Mouse (Mus musculus): ENCODE measurements around the gene Ski. TPM values are rescaled to one million over a fixed set of nuclear protein-coding genes. Genes with fewer than 3 reads are reported as not detected.
A peak's percentile ranks its signal among the peaks of the same experiment; 100 is the strongest.

The Ski gene
- polyA plus RNA-seq (2014; fragmentation: Nextera tagmentation; extraction: Ambion mirVana): 13.4 and 21.0 TPM in 2 replicates

DNA sequence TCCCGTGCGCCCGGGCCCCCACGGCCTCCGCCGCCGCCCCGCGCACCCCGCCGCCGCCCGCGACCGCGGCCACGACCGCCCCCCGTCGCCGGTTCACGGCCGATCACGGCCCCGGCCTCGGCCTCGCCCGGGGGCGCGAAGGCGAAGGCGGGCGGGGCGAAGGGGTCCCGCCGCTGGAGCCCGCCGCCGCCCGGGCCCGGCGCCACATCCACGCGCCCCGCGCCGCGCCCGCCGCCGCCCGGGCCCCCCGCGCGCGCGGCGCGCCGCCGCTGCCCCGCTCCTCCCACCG, at the start of gene Ski:
Gene Ski (minus strand): TSS at position 41 of the 289 bp plus-strand sequence.
- peak within 1 kb of the TSS; percentile 98 for H3K4me2 ChIP-seq (replicated peaks; ENCODE audit: low read depth, low read length)
- DNase-seq (ENCODE audit: low spot score): no peak
- ATAC-seq (ENCODE audit: low FRiP score): no peak
- no peaks in the 10 kb centered on the region for H3K36me3 ChIP-seq (ENCODE audit: control insufficient read depth, insufficient read depth, low read length)
- peak within 1 kb of the TSS; percentile 86 for H3K27ac ChIP-seq (ENCODE audit: low read depth, low read length)
- H3K4me1 ChIP-seq (replicated peaks; ENCODE audit: control insufficient read depth, insufficient read depth, low read length): peaks cover 24% of the 10 kb centered on the region
- 0% methylated on average over 3 of the region's 63 CpGs for WGBS
- H3K9ac ChIP-seq (ENCODE audit: low read depth, low read length): peak within 1 kb of the TSS; percentile 97
- peak within 1 kb of the TSS; percentile 95 for H3K4me3 ChIP-seq (ENCODE audit: low read depth, low read length)
- no peaks in the 10 kb centered on the region for H3K9me3 ChIP-seq (ENCODE audit: control insufficient read depth, low read length)
- no peaks in the 10 kb centered on the region for H3K27me3 ChIP-seq (ENCODE audit: control insufficient read depth, insufficient read depth, low read length)

DNA sequence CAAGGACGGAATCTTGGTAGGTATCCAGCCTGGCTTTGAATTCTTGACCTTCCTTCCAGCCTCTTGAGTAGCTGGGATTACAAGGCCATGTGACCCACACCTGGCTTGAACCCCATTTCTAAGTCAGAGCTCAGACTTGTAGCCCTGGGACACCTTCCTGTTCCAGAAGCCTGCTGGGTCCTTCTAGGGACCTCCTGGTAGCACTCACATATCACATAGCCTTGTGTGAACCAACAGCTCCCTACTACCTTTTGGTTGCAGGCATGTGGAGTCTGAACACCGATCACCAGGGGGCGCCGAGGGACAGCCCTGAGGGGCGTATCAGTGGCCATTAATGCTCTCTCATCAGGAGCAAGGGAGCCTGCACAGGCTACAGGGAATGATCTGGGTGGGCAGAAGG, 46.0 kb upstream of the Ski start:
- Histone ChIP-seq H3K9ac (ENCODE audit: low read depth, low read length) (no peak overlapping the region), H3K4me1 (replicated peaks; ENCODE audit: control insufficient read depth, insufficient read depth, low read length) (no peaks in the 10 kb centered on the region), H3K4me3 (ENCODE audit: low read depth, low read length) (no peak overlapping the region), H3K27me3 (ENCODE audit: control insufficient read depth, insufficient read depth, low read length) (no peaks in the 10 kb centered on the region), H3K9me3 (ENCODE audit: control insufficient read depth, low read length) (no peaks in the 10 kb centered on the region), H3K36me3 (ENCODE audit: control insufficient read depth, insufficient read depth, low read length) (no peaks in the 10 kb centered on the region), H3K4me2 (replicated peaks; ENCODE audit: low read depth, low read length) (no peak overlapping the region), H3K27ac (ENCODE audit: low read depth, low read length) (no peak overlapping the region)
- 38% methylated on average over 5 of the region's 5 CpGs for WGBS
- ATAC-seq (ENCODE audit: low FRiP score): no peak
- peak; percentile 71 for DNase-seq (ENCODE audit: low spot score)

DNA sequence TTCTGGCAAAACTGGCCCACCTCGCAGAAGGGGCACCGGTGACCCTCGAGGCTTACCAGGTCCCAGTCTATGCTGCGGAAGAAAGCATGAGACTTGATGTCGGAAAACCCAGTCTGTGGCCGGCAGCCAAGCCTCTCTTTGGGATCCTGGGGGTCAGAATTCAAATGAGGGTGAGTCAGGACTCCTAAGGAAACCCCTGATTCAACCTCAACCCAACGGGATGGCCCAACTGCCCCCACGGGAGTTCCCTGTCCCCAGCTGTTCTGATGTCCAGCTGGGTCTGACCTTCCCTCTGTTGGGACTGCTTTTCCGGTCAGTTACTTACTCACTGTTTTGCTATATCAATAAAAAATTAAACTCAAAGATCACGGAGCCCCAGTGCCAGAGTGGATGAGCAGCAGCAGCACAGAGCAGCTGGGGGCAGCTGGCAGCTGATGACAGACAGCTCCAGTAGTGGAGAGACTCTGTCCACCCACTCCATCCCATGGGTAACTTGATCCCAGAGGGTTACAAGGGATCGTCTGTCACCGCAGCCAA, 45.3 kb upstream of the Ski start:
- Histone ChIP-seq H3K4me1 (replicated peaks; ENCODE audit: control insufficient read depth, insufficient read depth, low read length) (no peaks in the 10 kb centered on the region), H3K9ac (ENCODE audit: low read depth, low read length) (no peak overlapping the region), H3K9me3 (ENCODE audit: control insufficient read depth, low read length) (no peaks in the 10 kb centered on the region), H3K27ac (ENCODE audit: low read depth, low read length) (no peak overlapping the region), H3K4me3 (ENCODE audit: low read depth, low read length) (no peak overlapping the region), H3K36me3 (ENCODE audit: control insufficient read depth, insufficient read depth, low read length) (no peaks in the 10 kb centered on the region), H3K4me2 (replicated peaks; ENCODE audit: low read depth, low read length) (no peak overlapping the region), H3K27me3 (ENCODE audit: control insufficient read depth, insufficient read depth, low read length) (no peaks in the 10 kb centered on the region)
- WGBS: 60% methylated on average over 12 of the region's 12 CpGs
- DNase-seq (ENCODE audit: low spot score): no peak
- ATAC-seq (ENCODE audit: low FRiP score): no peak

DNA sequence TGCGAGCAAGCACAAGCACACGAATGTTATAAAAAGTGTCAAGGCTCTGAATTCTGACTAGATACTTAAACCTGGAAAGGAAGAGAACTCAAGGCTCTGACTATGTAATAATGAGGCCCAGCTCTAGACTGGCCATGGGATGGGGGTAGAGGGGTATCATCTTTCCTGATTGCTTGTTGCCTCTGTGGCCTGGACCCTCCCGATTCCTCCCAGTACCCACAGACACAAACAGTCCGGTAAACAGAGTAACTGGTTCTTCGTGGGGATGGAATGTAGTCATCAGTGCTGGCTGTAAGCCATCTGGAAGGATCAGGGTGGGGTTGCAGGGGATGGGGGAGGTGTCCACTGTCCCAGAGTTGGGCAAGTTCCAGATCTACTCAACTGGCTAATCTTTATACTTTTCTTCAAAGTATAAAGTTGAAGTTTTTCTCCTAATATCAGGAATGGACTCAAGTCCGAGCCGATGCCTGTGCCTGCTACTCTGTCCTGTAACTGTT, 44.7 kb upstream of the Ski start:
- no peaks in the 10 kb centered on the region for H3K9me3 ChIP-seq (ENCODE audit: control insufficient read depth, low read length)
- no peaks in the 10 kb centered on the region for H3K4me1 ChIP-seq (replicated peaks; ENCODE audit: control insufficient read depth, insufficient read depth, low read length)
- no peak overlapping the region for H3K9ac ChIP-seq (ENCODE audit: low read depth, low read length)
- 78% methylated on average over 7 of the region's 7 CpGs for WGBS
- no peak overlapping the region for H3K4me2 ChIP-seq (replicated peaks; ENCODE audit: low read depth, low read length)
- no peaks in the 10 kb centered on the region for H3K36me3 ChIP-seq (ENCODE audit: control insufficient read depth, insufficient read depth, low read length)
- no peak overlapping the region for H3K27ac ChIP-seq (ENCODE audit: low read depth, low read length)
- H3K27me3 ChIP-seq (ENCODE audit: control insufficient read depth, insufficient read depth, low read length): no peaks in the 10 kb centered on the region
- DNase-seq (ENCODE audit: low spot score): no peak
- H3K4me3 ChIP-seq (ENCODE audit: low read depth, low read length): no peak overlapping the region
- ATAC-seq (ENCODE audit: low FRiP score): no peak

DNA sequence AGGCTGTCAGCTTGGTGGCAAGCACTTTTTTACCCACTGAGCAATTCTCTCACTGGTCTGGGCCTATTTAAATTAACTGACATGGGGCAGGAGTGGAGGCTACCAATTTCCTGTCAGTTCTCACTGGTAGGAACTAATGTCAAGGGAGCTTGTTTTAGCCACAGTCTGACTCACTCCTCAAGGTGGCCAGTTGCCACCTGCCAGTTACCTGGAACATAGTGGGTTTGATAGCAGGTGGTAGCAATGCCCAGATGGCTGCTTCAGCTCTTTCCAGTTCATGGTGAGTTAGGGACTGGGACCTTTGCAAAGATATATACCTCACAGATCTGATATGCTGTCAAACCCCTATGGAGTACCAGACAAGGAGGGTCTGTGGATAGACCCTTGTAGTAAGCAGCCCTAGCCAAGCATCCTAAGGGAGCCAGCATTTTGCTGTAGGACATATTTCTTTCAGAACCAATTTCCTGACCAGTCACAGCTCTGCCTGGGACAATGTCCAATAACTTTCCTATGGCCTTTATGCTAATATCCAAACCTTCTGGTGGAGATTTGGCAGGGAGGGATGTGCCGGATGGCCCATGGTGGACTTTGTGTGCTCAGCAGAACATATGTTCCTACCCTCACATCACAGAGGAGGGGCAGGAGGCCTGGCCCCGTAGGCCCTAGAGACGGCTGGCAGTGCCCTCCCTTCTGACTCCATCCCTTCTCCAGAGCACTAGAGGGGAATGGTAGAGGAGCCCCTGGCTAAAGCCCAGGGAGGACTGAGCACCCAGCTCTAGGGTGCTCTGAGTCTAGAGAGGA, 42.3 kb upstream of the Ski start:
- no peak overlapping the region for H3K4me3 ChIP-seq (ENCODE audit: low read depth, low read length)
- H3K36me3 ChIP-seq (ENCODE audit: control insufficient read depth, insufficient read depth, low read length): no peaks in the 10 kb centered on the region
- DNase-seq (ENCODE audit: low spot score) (no peak), ATAC-seq (ENCODE audit: low FRiP score) (no peak)
- WGBS: 88% methylated on average over 3 of the region's 3 CpGs
- no peaks in the 10 kb centered on the region for H3K4me1 ChIP-seq (replicated peaks; ENCODE audit: control insufficient read depth, insufficient read depth, low read length)
- no peaks in the 10 kb centered on the region for H3K27me3 ChIP-seq (ENCODE audit: control insufficient read depth, insufficient read depth, low read length)
- H3K27ac ChIP-seq (ENCODE audit: low read depth, low read length): no peak overlapping the region
- no peaks in the 10 kb centered on the region for H3K9me3 ChIP-seq (ENCODE audit: control insufficient read depth, low read length)
- H3K4me2 ChIP-seq (replicated peaks; ENCODE audit: low read depth, low read length): no peak overlapping the region
- no peak overlapping the region for H3K9ac ChIP-seq (ENCODE audit: low read depth, low read length)

DNA sequence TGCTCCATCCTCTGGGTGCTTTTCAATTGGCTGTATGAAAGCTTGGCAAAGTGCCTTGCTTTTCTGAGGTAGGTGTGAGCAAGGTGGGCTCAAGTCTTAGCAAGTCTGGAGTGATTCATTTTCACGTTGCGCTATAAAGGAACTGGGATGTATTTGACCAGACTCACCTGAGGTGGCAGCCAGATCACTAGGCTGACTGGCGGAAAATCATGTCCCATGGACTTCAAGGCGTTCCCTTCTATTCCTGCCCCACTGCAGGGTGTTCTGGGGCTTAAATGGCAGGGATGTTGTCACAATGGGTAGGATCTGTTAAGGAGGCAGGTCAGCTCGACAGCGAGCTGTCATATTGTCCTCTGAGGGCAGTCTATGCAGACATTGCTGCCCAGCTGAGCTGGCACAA, 29.9 kb upstream of the Ski start:
- WGBS: 89% methylated on average over 6 of the region's 6 CpGs
- no peak overlapping the region for H3K4me2 ChIP-seq (replicated peaks; ENCODE audit: low read depth, low read length)

DNA sequence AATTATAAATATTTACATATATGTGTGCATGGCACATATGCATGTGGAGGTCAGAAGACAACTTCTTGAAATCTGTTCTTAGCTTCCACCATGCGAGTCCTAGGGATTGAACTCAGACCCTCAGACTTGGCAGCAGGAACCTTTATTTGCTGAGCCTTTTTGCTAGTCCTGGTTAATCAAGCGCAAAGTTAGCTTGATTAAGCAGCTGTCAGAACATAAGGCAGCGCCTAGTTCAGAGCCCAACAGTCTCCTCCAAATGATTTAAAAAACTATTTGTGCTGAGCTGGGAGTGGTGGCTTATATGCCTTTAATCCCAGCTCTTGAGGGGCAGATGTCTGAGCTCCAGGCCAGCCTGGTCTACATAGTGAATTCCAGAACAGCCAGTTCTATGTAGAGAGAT, 28.8 kb upstream of the Ski start:
- ATAC-seq (ENCODE audit: low FRiP score): no peak
- Histone ChIP-seq H3K36me3 (ENCODE audit: control insufficient read depth, insufficient read depth, low read length) (no peaks in the 10 kb centered on the region), H3K4me1 (replicated peaks; ENCODE audit: control insufficient read depth, insufficient read depth, low read length) (no peaks in the 10 kb centered on the region; the same call in none of the 2 replicates), H3K27me3 (ENCODE audit: control insufficient read depth, insufficient read depth, low read length) (no peaks in the 10 kb centered on the region), H3K27ac (ENCODE audit: low read depth, low read length) (no peak overlapping the region), H3K9me3 (ENCODE audit: control insufficient read depth, low read length) (no peaks in the 10 kb centered on the region), H3K4me3 (ENCODE audit: low read depth, low read length) (peak overlapping the region; percentile 61), H3K9ac (ENCODE audit: low read depth, low read length) (no peak overlapping the region), H3K4me2 (replicated peaks; ENCODE audit: low read depth, low read length) (peak overlapping the region; percentile 90)
- 70% methylated on average over 3 of the region's 3 CpGs for WGBS
- DNase-seq (ENCODE audit: low spot score): peak; percentile 27

More for the DNA sequence above, 29.9 kb upstream of the Ski start:
- Histone ChIP-seq H3K4me1 (replicated peaks; ENCODE audit: control insufficient read depth, insufficient read depth, low read length) (no peaks in the 10 kb centered on the region; the same call in none of the 2 replicates), H3K27ac (ENCODE audit: low read depth, low read length) (no peak overlapping the region), H3K36me3 (ENCODE audit: control insufficient read depth, insufficient read depth, low read length) (no peaks in the 10 kb centered on the region), H3K9me3 (ENCODE audit: control insufficient read depth, low read length) (no peaks in the 10 kb centered on the region), H3K4me3 (ENCODE audit: low read depth, low read length) (no peak overlapping the region), H3K27me3 (ENCODE audit: control insufficient read depth, insufficient read depth, low read length) (no peaks in the 10 kb centered on the region), H3K9ac (ENCODE audit: low read depth, low read length) (no peak overlapping the region)
- ATAC-seq (ENCODE audit: low FRiP score) (no peak), DNase-seq (ENCODE audit: low spot score) (no peak)

DNA sequence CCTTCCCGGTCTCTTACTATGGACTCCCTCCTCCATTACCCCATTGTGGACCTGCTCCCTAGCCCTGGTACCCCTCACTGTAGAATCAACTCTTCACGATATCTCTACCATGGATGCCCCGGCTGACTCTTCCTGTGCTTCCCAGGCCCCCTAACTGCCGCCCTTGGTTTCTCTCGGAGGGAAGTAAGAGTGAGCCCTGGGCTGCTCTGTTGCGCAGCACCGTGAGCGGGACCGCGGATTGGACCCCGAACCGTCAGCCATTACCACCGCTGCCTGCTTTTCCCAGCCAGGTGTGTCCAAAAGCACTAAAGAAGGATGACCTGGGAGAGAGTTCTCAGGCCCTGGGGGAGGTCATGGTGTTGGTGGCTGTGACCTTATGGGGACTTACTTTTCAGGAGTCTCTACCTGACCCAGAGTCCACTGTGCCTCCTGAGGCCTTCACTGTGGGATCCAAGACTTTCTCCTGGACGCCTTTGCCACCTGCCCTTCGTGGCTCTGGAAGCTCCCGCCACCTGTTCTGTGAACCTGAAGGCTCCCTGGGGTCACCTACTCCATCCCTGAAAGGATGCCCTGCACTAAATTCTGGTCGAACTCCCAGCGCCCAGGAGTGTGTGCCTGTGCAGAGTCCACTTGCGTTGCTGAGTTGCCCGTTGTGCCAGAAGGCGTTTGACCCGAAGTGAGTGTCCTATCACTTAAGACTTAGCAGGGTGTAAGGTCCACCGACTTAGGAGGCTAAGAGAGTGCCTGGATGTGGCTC, 28.1 kb upstream of the Ski start:
- Histone ChIP-seq H3K27ac (ENCODE audit: low read depth, low read length) (peak overlapping the region; percentile 98), H3K36me3 (ENCODE audit: control insufficient read depth, insufficient read depth, low read length) (no peaks in the 10 kb centered on the region), H3K4me1 (replicated peaks; ENCODE audit: control insufficient read depth, insufficient read depth, low read length) (no peaks in the 10 kb centered on the region; the same call in none of the 2 replicates), H3K9ac (ENCODE audit: low read depth, low read length) (peak overlapping the region; percentile 91), H3K9me3 (ENCODE audit: control insufficient read depth, low read length) (no peaks in the 10 kb centered on the region), H3K4me2 (replicated peaks; ENCODE audit: low read depth, low read length) (peak overlapping the region; percentile 90), H3K27me3 (ENCODE audit: control insufficient read depth, insufficient read depth, low read length) (no peaks in the 10 kb centered on the region), H3K4me3 (ENCODE audit: low read depth, low read length) (peak overlapping the region; percentile 61)
- whole genome bisulfite sequencing: 13% methylated on average over 23 of the region's 23 CpGs
- DNase-seq (ENCODE audit: low spot score) (no peak), ATAC-seq (ENCODE audit: low FRiP score) (peak; percentile 22)

Measured in hindbrain, embryonic 11.5 days (tissue).